Mouse (Mus musculus) cerebellum, adult 8-10 months (tissue): ENCODE results near the gene Rbm4b.
"Not testable (repeated sequence)": the region's sequence is repeated elsewhere in the genome, so short reads cannot be mapped to it uniquely, and the experiment has no call there.

Experiments used
- DNase-seq: peaks from one replicate; pipeline ENCODE4 v3.0.0; 2022

Rbm4b gene

DNA sequence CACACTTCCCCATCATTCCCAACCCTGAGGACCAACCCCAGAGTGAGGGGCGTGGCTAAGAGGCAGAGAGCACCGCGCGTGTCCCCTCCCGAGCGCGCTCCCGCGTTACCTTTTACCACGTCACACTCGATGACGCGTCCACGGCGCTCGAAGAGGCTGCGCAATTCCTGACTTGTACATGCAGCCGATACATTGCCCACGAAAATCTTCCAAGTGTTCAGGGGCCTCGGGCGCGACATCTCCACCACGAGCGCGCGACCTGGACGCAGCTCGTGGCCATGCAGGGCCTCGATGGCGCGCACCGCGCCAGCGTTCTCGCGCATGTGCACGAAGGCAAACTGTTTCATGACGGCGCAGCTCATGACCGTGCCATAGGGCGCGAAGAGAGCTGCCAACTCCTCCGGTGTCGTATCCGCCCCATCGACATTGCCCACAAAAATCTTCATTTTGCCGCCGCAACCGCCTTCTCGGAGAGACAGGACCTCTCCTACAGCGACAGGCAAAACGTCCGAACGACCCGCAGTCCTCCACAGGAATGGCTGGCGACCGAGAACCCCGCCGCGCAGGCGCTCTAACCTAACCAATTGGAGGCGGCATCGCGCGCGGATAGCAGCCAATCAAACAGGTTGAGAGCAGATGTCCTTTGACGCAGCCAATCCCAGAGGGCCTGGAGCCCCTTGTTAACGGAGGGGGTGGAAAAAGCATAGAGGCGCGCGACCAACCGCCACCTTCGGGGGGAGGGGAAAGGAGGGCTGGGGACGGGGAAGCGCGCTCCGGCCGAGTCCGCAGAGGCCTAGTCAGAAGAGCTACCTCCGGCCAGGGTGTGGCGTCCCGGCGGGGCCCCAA, 55.0 kb downstream of the Rbm4b start, which contains the start of the genes Gm21992 and Rbm14:
Gene Gm21992, minus strand, starts transcription at position 550 of the 846 bp plus-strand sequence.
Gene Rbm14, minus strand, starts transcription at position 572 of the 846 bp plus-strand sequence.
- peak; percentile 98 for DNase-seq

- DNase-seq, result no peak
These were observed 55.6 kb downstream of the Rbm4b start for GRCm38 (mm10) chr19:4811909-4812242.

- DNase-seq, result not testable (repeated sequence)
These were observed 56.1 kb downstream of the Rbm4b start for GRCm38 (mm10) chr19:4812334-4812949.

DNA sequence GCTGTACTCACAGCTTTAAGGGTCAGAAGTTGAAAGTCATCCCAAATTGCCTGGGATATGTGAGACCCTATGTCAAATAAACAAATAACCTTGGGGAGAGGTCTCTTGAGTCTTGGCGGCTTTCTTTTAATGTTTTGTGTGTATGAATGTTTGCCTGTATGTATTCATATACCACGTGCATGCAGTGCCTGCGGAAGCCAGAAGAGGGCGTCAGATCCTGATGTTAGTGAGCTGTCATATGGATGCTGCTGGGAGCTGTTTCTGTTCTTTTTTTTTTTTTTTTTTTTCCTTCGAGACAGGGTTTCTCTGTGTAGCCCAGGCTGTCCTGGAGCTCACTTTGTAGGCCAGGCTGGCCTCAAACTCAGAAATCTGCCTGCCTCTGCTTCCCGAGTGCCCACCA, 56.7 kb downstream of the Rbm4b start:
- DNase-seq, result no peak
